ENCODE assay signal across 8 mouse cellular contexts in genomic region chr1:74397268-74397918, GRCm38 (mm10). TPM values are rescaled to one million over a fixed set of nuclear protein-coding genes. Genes with fewer than 3 reads are reported as not detected.
DNase-seq lines count a peak whose midpoint lies in the region; ATAC-seq and TF ChIP-seq lines count a peak whose summit lies in the region.

No protein-coding gene starts in this region.

- H3K36me3 ChIP-seq in ES-Bruce4 (ENCODE audit: control insufficient read depth, insufficient read depth, low read length, poor library complexity, severe bottlenecking): peaks cover 8% of the 10 kb centered on the region; the same call in 1 of the 2 replicates
- peaks cover 15% of the 10 kb centered on the region for H3K36me3 ChIP-seq in forebrain, embryonic 14.5 days (ENCODE audit: control insufficient read depth, insufficient read depth, low read length)

- no peaks in the 10 kb centered on the region for H3K4me1 ChIP-seq in ES-Bruce4 (ENCODE audit: control insufficient read depth, insufficient read depth, low read length)
- no peaks in the 10 kb centered on the region; the same call in 1 of the 2 replicates for H3K4me1 ChIP-seq in forebrain, embryonic 14.5 days (ENCODE audit: control insufficient read depth, insufficient read depth, low read length)
- peaks cover 5% of the 10 kb centered on the region for H3K4me1 ChIP-seq in lung, adult 2 months (ENCODE audit: control insufficient read depth, insufficient read depth, low read length)

- no peaks in the 10 kb centered on the region for H3K9me3 ChIP-seq in ES-Bruce4 (replicated peaks; ENCODE audit: control insufficient read depth, insufficient read depth, low read length, poor library complexity, severe bottlenecking)
- H3K9me3 ChIP-seq in forebrain, embryonic 14.5 days (replicated peaks; ENCODE audit: control insufficient read depth, low read length): no peaks in the 10 kb centered on the region

- no peaks in the 10 kb centered on the region for H3K27me3 ChIP-seq in ES-Bruce4 (ENCODE audit: control insufficient read depth, insufficient read depth, low read length, poor library complexity, severe bottlenecking)
- no peaks in the 10 kb centered on the region for H3K27me3 ChIP-seq in forebrain, embryonic 14.5 days (replicated peaks; ENCODE audit: control insufficient read depth, insufficient read depth, low read length)

- DNase-seq in cerebellum, adult 11 months: peak; percentile 95
- peak; percentile 92 for DNase-seq in forebrain, embryonic 14.5 days (ENCODE audit: low spot score)
- DNase-seq in heart, postnatal 25 days (ENCODE audit: low spot score): peak; percentile 99
- DNase-seq in layer of hippocampus, adult 18-20 months (ENCODE audit: low spot score in 2 of 2): peak; percentile 86 to 92
- DNase-seq in lung, adult 2 months: peak; percentile 99
- peak; percentile 82 to 86 for DNase-seq in thymus, adult 18-20 months

- TF ChIP-seq POLR2A in ES-Bruce4 (IDR thresholded peaks at IDR 0.05; ENCODE audit: insufficient read depth, low read length): peak; percentile 87
- peak; percentile 97 for TF ChIP-seq POLR2A in lung, adult 2 months (IDR thresholded peaks at IDR 0.05; ENCODE audit: borderline replicate concordance, extremely low read depth, low read depth, low read length)

- H3K27ac ChIP-seq in ES-Bruce4 (ENCODE audit: insufficient read depth, low read length): peak overlapping the region; percentile 77
- H3K27ac ChIP-seq in forebrain, embryonic 14.5 days (ENCODE audit: low read depth, low read length): no peak overlapping the region; the same call in 1 of the 2 replicates

- intact Hi-C loops in heart, postnatal 25 days (cut with DNase I): no loop called here

- 0 out of 2 replicates have a peak, but pooled peaks have one; percentile 64 for TF ChIP-seq EP300 in ES-Bruce4 (IDR thresholded peaks at IDR 0.05; ENCODE audit: insufficient read depth, low read depth, low read length)

- H3K4me2 ChIP-seq in forebrain, embryonic 14.5 days (ENCODE audit: low read length): peak overlapping the region; percentile 71

- under 1% methylated on average over 41 of the region's 41 CpGs for WGBS in forebrain, embryonic 14.5 days
- WGBS in lung, adult 2 months: under 1% methylated on average over 41 of the region's 41 CpGs

- peak; percentile 64 for TF ChIP-seq CTCF in ES-Bruce4 (IDR thresholded peaks at IDR 0.05; ENCODE audit: low read depth, low read length)
- peak; percentile 69 for TF ChIP-seq CTCF in lung, adult 2 months (IDR thresholded peaks at IDR 0.05; ENCODE audit: insufficient read depth, low read length)

- peak overlapping the region; percentile 73 for H3K9ac ChIP-seq in ES-Bruce4 (ENCODE audit: low read depth, poor library complexity, severe bottlenecking)
- peak overlapping the region; percentile 63 for H3K9ac ChIP-seq in forebrain, embryonic 14.5 days (ENCODE audit: low read length)

- peak; percentile 91 for ATAC-seq in forebrain, embryonic 14.5 days
- ATAC-seq in neutrophil, adult 5-6 weeks (ENCODE audit: extremely low read depth, insufficient number of reproducible peaks, low FRiP score, poor library complexity, severe bottlenecking): peak; percentile 81

- H3K4me3 ChIP-seq in ES-Bruce4 (ENCODE audit: low read depth, low read length): peak overlapping the region; percentile 70
- peak overlapping the region; percentile 40 for H3K4me3 ChIP-seq in forebrain, embryonic 14.5 days (ENCODE audit: low read depth, low read length)
- H3K4me3 ChIP-seq in lung, adult 2 months (replicated peaks; ENCODE audit: extremely low read depth, low read depth, low read length): peak overlapping the region; percentile 65

RNA-seq across cellular contexts. Expression of gene Ctdsp1, which starts 6.1 kb away (rescaled TPM):
- polyA plus RNA-seq in ES-Bruce4 (2011; ENCODE audit: insufficient read depth, insufficient read length, low read depth, missing spikeins): 28.6 and 33.6 TPM in 2 replicates
- polyA plus RNA-seq in forebrain, embryonic 14.5 days (2014; fragmentation: Nextera tagmentation; extraction: Ambion mirVana): 19.9 and 22.3 TPM in 2 replicates
- total RNA-seq in heart, postnatal 25 days (2021): 100 to 1,000 TPM; 123 to 139 TPM
- total RNA-seq in layer of hippocampus, adult 18-20 months (2021): 10 to 100 TPM; 28.9 to 29.1 TPM
- 197 and 200 TPM in 2 replicates for polyA plus RNA-seq in lung, adult 2 months (2012; rRNA removed)
- total RNA-seq in neutrophil, adult 5-6 weeks (2017): 66.9 and 67.8 TPM in 2 replicates

RNA-seq across cellular contexts. Expression of gene Vil1, which starts 11.8 kb away (rescaled TPM):
- 0.61 TPM in 2 replicates for polyA plus RNA-seq in ES-Bruce4 (2011; ENCODE audit: insufficient read depth, insufficient read length, low read depth, missing spikeins)
- 0.14 and 0.33 TPM in 2 replicates for polyA plus RNA-seq in forebrain, embryonic 14.5 days (2014; fragmentation: Nextera tagmentation; extraction: Ambion mirVana)
- total RNA-seq in heart, postnatal 25 days (2021): 1 to 10 TPM in 1 of 2 experiments, under 1 TPM in 1; 0.57 to 1.0 TPM
- under 1 TPM; 0.32 to 0.36 TPM for total RNA-seq in layer of hippocampus, adult 18-20 months (2021)
- polyA plus RNA-seq in lung, adult 2 months (2012; rRNA removed): 0.31 and 1.1 TPM in 2 replicates
- total RNA-seq in neutrophil, adult 5-6 weeks (2017): not detected in 2 replicates

RNA-seq across cellular contexts. Expression of gene Slc11a1, which starts 22.4 kb away (rescaled TPM):
- polyA plus RNA-seq in ES-Bruce4 (2011; ENCODE audit: insufficient read depth, insufficient read length, low read depth, missing spikeins): 0.94 and 1.5 TPM in 2 replicates
- polyA plus RNA-seq in forebrain, embryonic 14.5 days (2014; fragmentation: Nextera tagmentation; extraction: Ambion mirVana): 1.9 and 2.4 TPM in 2 replicates
- 1 to 10 TPM; 2.5 to 3.2 TPM for total RNA-seq in heart, postnatal 25 days (2021)
- 1 to 10 TPM; 3.2 to 4.5 TPM for total RNA-seq in layer of hippocampus, adult 18-20 months (2021)
- polyA plus RNA-seq in lung, adult 2 months (2012; rRNA removed): 33.3 and 41.8 TPM in 2 replicates
- total RNA-seq in neutrophil, adult 5-6 weeks (2017): 148 and 164 TPM in 2 replicates

RNA-seq across cellular contexts. Expression of gene Catip, which starts 35.5 kb away (rescaled TPM):
- 0.75 TPM in 1 of 2 replicates, not detected in the other for polyA plus RNA-seq in ES-Bruce4 (2011; ENCODE audit: insufficient read depth, insufficient read length, low read depth, missing spikeins)
- polyA plus RNA-seq in forebrain, embryonic 14.5 days (2014; fragmentation: Nextera tagmentation; extraction: Ambion mirVana): 0.50 and 0.93 TPM in 2 replicates
- total RNA-seq in heart, postnatal 25 days (2021): under 1 TPM; 0.18 to 0.28 TPM
- 1 to 10 TPM; 1.0 to 1.2 TPM for total RNA-seq in layer of hippocampus, adult 18-20 months (2021)
- polyA plus RNA-seq in lung, adult 2 months (2012; rRNA removed): 10.2 TPM in 2 replicates
- 0.86 TPM in 1 of 2 replicates, not detected in the other for total RNA-seq in neutrophil, adult 5-6 weeks (2017)

Comparison
In these comparisons a context has a peak if more than half of its experiments do, and no peak if none do; other contexts are left out.
1. RNA of gene Slc11a1, which starts 22.4 kb away (total RNA-seq): 148 to 164 TPM in neutrophil, adult 5-6 weeks; 3.2 to 4.5 TPM in layer of hippocampus, adult 18-20 months and 2.5 to 3.2 TPM in heart, postnatal 25 days; every median in the first group is over 10 times any median in the second.
2. Peak in every context shown above with its lines, with median percentiles within 50 percentile points of each other: H3K4me3 ChIP-seq and DNase-seq.